Comparison of ENCODE assay signal across 11 mouse cellular contexts in genomic region chr2:31609859-31610261, GRCm38 (mm10). TPM values are rescaled to one million over a fixed set of nuclear protein-coding genes. Genes with fewer than 3 reads are reported as not detected.
DNase-seq lines count a peak whose midpoint lies in the region; ATAC-seq and TF ChIP-seq lines count a peak whose summit lies in the region.
"Had no signal": no experiment of that assay in that cellular context is flagged by ENCODE, and none has a peak within 500 bp of the region (broad histone marks: within the 10 kb centered on the region; RNA-seq: fewer than 3 reads in every experiment).

No protein-coding gene starts in this region.

- no peak overlapping the region for H3K4me3 ChIP-seq in liver, embryonic 14.5 days (ENCODE audit: insufficient read depth in 1 of 2, low read depth in 2 of 2, low read length in 2 of 2)
- H3K4me3 ChIP-seq in liver, embryonic 11.5 days (ENCODE audit: low read depth, low read length) = no peak overlapping the region
- no peak overlapping the region for H3K4me3 ChIP-seq in neural tube, embryonic 14.5 days (ENCODE audit: low read depth, low read length)
- H3K4me3 ChIP-seq in intestine, embryonic 15.5 days (replicated peaks) = no peak overlapping the region
- H3K4me3 ChIP-seq: liver, embryonic 15.5 days had no signal

- no peak overlapping the region for H3K27ac ChIP-seq in liver, embryonic 14.5 days
- no peak overlapping the region for H3K27ac ChIP-seq in liver, embryonic 11.5 days (ENCODE audit: low read depth, low read length)
- no peak overlapping the region for H3K27ac ChIP-seq in neural tube, embryonic 14.5 days (ENCODE audit: low read depth, low read length)
- H3K27ac ChIP-seq in intestine, embryonic 15.5 days = no peak overlapping the region
- H3K27ac ChIP-seq: liver, embryonic 15.5 days had no signal

- H3K4me2 ChIP-seq in liver, embryonic 14.5 days (ENCODE audit: low read depth) = no peak overlapping the region
- H3K4me2 ChIP-seq in liver, embryonic 11.5 days = no peak overlapping the region
- no peak overlapping the region for H3K4me2 ChIP-seq in neural tube, embryonic 14.5 days (ENCODE audit: low read depth, low read length)
- H3K4me2 ChIP-seq in intestine, embryonic 15.5 days (replicated peaks) = no peak overlapping the region
- H3K4me2 ChIP-seq: liver, embryonic 15.5 days had no signal

- peak; percentile 15; the same call in 1 of the 2 replicates for TF ChIP-seq CTCF in liver, embryonic 14.5 days (IDR thresholded peaks at IDR 0.05; ENCODE audit: low read depth)

- peaks cover 2 to 11% of the 10 kb centered on the region in 2 experiments; a peak in 3 of 4 replicates for H3K4me1 ChIP-seq in liver, embryonic 14.5 days (replicated peaks; ENCODE audit: control insufficient read depth in 2 of 2, insufficient read depth in 2 of 2, low read length in 1 of 2)
- peaks cover 14% of the 10 kb centered on the region for H3K4me1 ChIP-seq in liver, embryonic 11.5 days (replicated peaks; ENCODE audit: control insufficient read depth, insufficient read depth, low read length)
- 0 out of 2 replicates have a peak, but pooled peaks cover 9% of the 10 kb centered on the region for H3K4me1 ChIP-seq in neural tube, embryonic 14.5 days (ENCODE audit: control insufficient read depth, insufficient read depth, low read length)
- no peaks in the 10 kb centered on the region for H3K4me1 ChIP-seq in intestine, embryonic 15.5 days (replicated peaks)

- DNase-seq in cerebellum, postnatal 10 days = peak; percentile 65 to 76
- DNase-seq in cerebellum, adult 8-10 months = no peak
- no peak for DNase-seq in liver, embryonic 14.5 days (ENCODE audit: low read depth in 3 of 3, low spot score in 3 of 3)
- no peak for DNase-seq in liver, embryonic 11.5 days (ENCODE audit: low spot score)
- peak; percentile 57 for DNase-seq in embryo, embryonic 11 days
- DNase-seq in thymus, postnatal 25 days = no peak
- DNase-seq: kidney, postnatal 10 days; thymus, adult 18-20 months had no signal

- peaks cover 24% of the 10 kb centered on the region for H3K36me3 ChIP-seq in liver, embryonic 14.5 days (replicated peaks; ENCODE audit: control insufficient read depth, insufficient read depth, low read depth)
- H3K36me3 ChIP-seq in liver, embryonic 11.5 days (ENCODE audit: control insufficient read depth, insufficient read depth, low read length) = peaks cover 57% of the 10 kb centered on the region
- peaks cover 68% of the 10 kb centered on the region for H3K36me3 ChIP-seq in neural tube, embryonic 14.5 days (ENCODE audit: control insufficient read depth, insufficient read depth, low read length)
- peaks cover 62% of the 10 kb centered on the region for H3K36me3 ChIP-seq in intestine, embryonic 15.5 days

- 52% methylated on average over 7 of the region's 7 CpGs for WGBS in liver, embryonic 14.5 days (ENCODE audit: insufficient replicate concordance)
- WGBS in liver, embryonic 11.5 days = 59% methylated on average over 7 of the region's 7 CpGs
- 10% methylated on average over 7 of the region's 7 CpGs for WGBS in neural tube, embryonic 14.5 days
- WGBS in intestine, embryonic 15.5 days = 18% methylated on average over 7 of the region's 7 CpGs

- no peak overlapping the region; the same call in 1 of the 2 replicates for H3K9ac ChIP-seq in liver, embryonic 14.5 days (replicated peaks)
- H3K9ac ChIP-seq in liver, embryonic 11.5 days (ENCODE audit: low read depth, low read length) = no peak overlapping the region
- no peak overlapping the region for H3K9ac ChIP-seq in neural tube, embryonic 14.5 days (replicated peaks; ENCODE audit: low read depth, low read length)
- no peak overlapping the region for H3K9ac ChIP-seq in intestine, embryonic 15.5 days
- H3K9ac ChIP-seq: liver, embryonic 15.5 days had no signal

- no peaks in the 10 kb centered on the region for H3K27me3 ChIP-seq in liver, embryonic 14.5 days (ENCODE audit: control insufficient read depth, insufficient read depth, low read length)
- no peaks in the 10 kb centered on the region for H3K27me3 ChIP-seq in liver, embryonic 11.5 days (replicated peaks; ENCODE audit: control insufficient read depth, insufficient read depth, low read length)
- H3K27me3 ChIP-seq in neural tube, embryonic 14.5 days (ENCODE audit: control insufficient read depth, insufficient read depth, low read length) = peaks cover 18% of the 10 kb centered on the region
- H3K27me3 ChIP-seq in intestine, embryonic 15.5 days (replicated peaks) = no peaks in the 10 kb centered on the region
- H3K27me3 ChIP-seq: liver, embryonic 15.5 days had no signal

- no peak for TF ChIP-seq EP300 in liver, embryonic 14.5 days (IDR thresholded peaks at IDR 0.05; ENCODE audit: low read depth)

- no peak for ATAC-seq in liver, embryonic 14.5 days (ENCODE audit: insufficient read depth)
- ATAC-seq in liver, embryonic 11.5 days (replicated peaks; ENCODE audit: low FRiP score) = no peak
- ATAC-seq in neural tube, embryonic 14.5 days (ENCODE audit: low read depth) = peak; percentile 76
- no peak for ATAC-seq in intestine, embryonic 15.5 days

- no peaks in the 10 kb centered on the region for H3K9me3 ChIP-seq in liver, embryonic 14.5 days (ENCODE audit: control insufficient read depth, low read length)
- H3K9me3 ChIP-seq in liver, embryonic 11.5 days (ENCODE audit: control insufficient read depth, low read length) = no peaks in the 10 kb centered on the region
- no peaks in the 10 kb centered on the region for H3K9me3 ChIP-seq in neural tube, embryonic 14.5 days (ENCODE audit: control insufficient read depth, low read length)
- no peaks in the 10 kb centered on the region for H3K9me3 ChIP-seq in intestine, embryonic 15.5 days
- H3K9me3 ChIP-seq: liver, embryonic 15.5 days had no signal

RNA-seq across cellular contexts. Expression of gene Prdm12, which starts 30.0 kb away (rescaled TPM):
- not detected in 2 replicates for polyA plus RNA-seq in liver, embryonic 14.5 days (2012; rRNA removed)
- not detected in 2 replicates for polyA plus RNA-seq in liver, embryonic 14.5 days (2014; fragmentation: Nextera tagmentation; extraction: Ambion mirVana)
- 0.07 TPM in 1 of 2 replicates, not detected in the other for polyA plus RNA-seq in liver, embryonic 11.5 days (2014; fragmentation: Nextera tagmentation; extraction: Ambion mirVana)
- 1.1 and 16.6 TPM in 2 replicates for polyA plus RNA-seq in neural tube, embryonic 14.5 days (2014; fragmentation: Nextera tagmentation; extraction: Ambion mirVana)
- 0.05 and 0.06 TPM in 2 replicates for polyA plus RNA-seq in intestine, embryonic 15.5 days (2015; fragmentation: Nextera tagmentation; extraction: Ambion mirVana)
- polyA plus RNA-seq: liver, embryonic 15.5 days had no signal

RNA-seq across cellular contexts. Expression of gene Fubp3, which starts 37.4 kb away (rescaled TPM):
- polyA plus RNA-seq in liver, embryonic 14.5 days (2012; rRNA removed) = 11.6 and 14.0 TPM in 2 replicates
- polyA plus RNA-seq in liver, embryonic 14.5 days (2014; fragmentation: Nextera tagmentation; extraction: Ambion mirVana) = 19.0 and 22.1 TPM in 2 replicates
- 75.3 and 77.5 TPM in 2 replicates for polyA plus RNA-seq in liver, embryonic 11.5 days (2014; fragmentation: Nextera tagmentation; extraction: Ambion mirVana)
- polyA plus RNA-seq in neural tube, embryonic 14.5 days (2014; fragmentation: Nextera tagmentation; extraction: Ambion mirVana) = 47.8 and 56.6 TPM in 2 replicates
- polyA plus RNA-seq in intestine, embryonic 15.5 days (2015; fragmentation: Nextera tagmentation; extraction: Ambion mirVana) = 66.0 and 81.8 TPM in 2 replicates

Comparison
In these comparisons a context has a peak if more than half of its experiments do, and no peak if none do; other contexts are left out.
1. DNase-seq: peak in cerebellum, postnatal 10 days (2 of 2) and embryo, embryonic 11 days (single experiment); none in cerebellum, adult 8-10 months (single experiment), liver, embryonic 14.5 days (0 of 3), liver, embryonic 11.5 days (single experiment) and thymus, postnatal 25 days (single experiment).